Mouse (Mus musculus): ENCODE measurements around the gene Trip6. TPM values are rescaled to one million over a fixed set of nuclear protein-coding genes. Genes with fewer than 3 reads are reported as not detected.

Trip6 gene
- polyA plus RNA-seq, 1 experiment from 2014 or later = 155 TPM

- ChIA-PET CTCF (interaction anchor here (1.5 kb wide), 1 partner anchor 20 kb away, joined by 4 read pairs; no protein-coding TSS in a partner anchor), POLR2A (interaction anchor here (0.6 kb wide), 2 partner anchors 73 to 352 kb away, joined by 3 read pairs; partner anchors contain the start of gene Plod3)
- no peak for TF ChIP-seq CTCF (IDR thresholded peaks at IDR 0.05)
- no peaks in the 10 kb centered on the region for H3K27me3 ChIP-seq
- no peak for DNase-seq (ENCODE audit: low read depth, low spot score)
- no peak for ATAC-seq
- in situ Hi-C loops (cut with MboI; ENCODE audit: low pct_unique_long_range_greater_than_20kb) = loop anchor here (5.0 kb wide), 1 partner anchor 164 kb away; the partner anchor contains the start of gene Pop7
Observed at GRCm38 (mm10) chr5:137338663-137339289, 24.6 kb upstream of the Trip6 start.

- no peak for DNase-seq (ENCODE audit: low read depth, low spot score)
- ChIA-PET POLR2A (interaction anchor here (0.6 to 0.7 kb wide), 2 partner anchors 12 to 352 kb away, joined by 3 read pairs; partner anchors contain the start of gene Plod3), CTCF (interaction anchor here (1.5 kb wide), 1 partner anchor 20 kb away, joined by 4 read pairs; no protein-coding TSS in a partner anchor)
- no peak for TF ChIP-seq CTCF (IDR thresholded peaks at IDR 0.05)
- ATAC-seq = no peak
- in situ Hi-C loops (cut with MboI; ENCODE audit: low pct_unique_long_range_greater_than_20kb) = loop anchor here (5.0 kb wide), 1 partner anchor 164 kb away; the partner anchor contains the start of gene Pop7
- no peaks in the 10 kb centered on the region for H3K27me3 ChIP-seq
Observed at GRCm38 (mm10) chr5:137338256-137338655, 24.1 kb upstream of the Trip6 start.

- ChIA-PET CTCF (interaction anchor here (1.5 kb wide), 1 partner anchor 18 kb away, joined by 4 read pairs; no protein-coding TSS in a partner anchor), POLR2A (interaction anchor here (0.6 to 1.0 kb wide), 2 partner anchors 41 to 43 kb away, joined by 3 to 6 read pairs; partner anchors contain the start of gene Ufsp1)
- in situ Hi-C loops (cut with MboI; ENCODE audit: low pct_unique_long_range_greater_than_20kb) = loop anchor here (5.0 kb wide), 1 partner anchor 165 kb away; the partner anchor contains the start of gene Pop7
- TF ChIP-seq CTCF (IDR thresholded peaks at IDR 0.05) = no peak
- DNase-seq (ENCODE audit: low read depth, low spot score) = no peak
- H3K27me3 ChIP-seq = no peaks in the 10 kb centered on the region
- no peak for ATAC-seq
Observed at GRCm38 (mm10) chr5:137337190-137337589, 23.0 kb upstream of the Trip6 start.

GRCm38 (mm10) chr5:137335066-137335465 is 20.9 kb upstream of the Trip6 start:
- no peak for DNase-seq (ENCODE audit: low read depth, low spot score)
- POLR2A ChIA-PET = interaction anchor here (0.5 to 1.9 kb wide), 3 partner anchors 15 to 167 kb away, joined by 3 to 5 read pairs (median 4); partner anchors contain the start of genes Ephb4 and Pop7
- ATAC-seq = no peak
- CTCF ChIA-PET = interaction anchor here (1.3 to 2.3 kb wide), 3 partner anchors 9 to 166 kb away, joined by 3 to 12 read pairs (median 9); partner anchors contain the start of gene Pop7
- TF ChIP-seq CTCF (IDR thresholded peaks at IDR 0.05) = no peak
- in situ Hi-C loops (cut with MboI; ENCODE audit: low pct_unique_long_range_greater_than_20kb) = loop anchor here (5.0 kb wide), 1 partner anchor 167 kb away; the partner anchor contains the start of gene Pop7
- H3K27me3 ChIP-seq = no peaks in the 10 kb centered on the region

- H3K27me3 ChIP-seq = no peaks in the 10 kb centered on the region
- ATAC-seq (no peak), DNase-seq (ENCODE audit: low read depth, low spot score) (no peak)
- no peak for TF ChIP-seq CTCF (IDR thresholded peaks at IDR 0.05)
- POLR2A ChIA-PET = interaction anchor here (0.9 to 1.9 kb wide), 3 partner anchors 16 to 168 kb away, joined by 4 to 5 read pairs (median 4); partner anchors contain the start of genes Ephb4 and Pop7
- CTCF ChIA-PET = interaction anchor here (0.7 to 2.3 kb wide), 16 partner anchors 10 to 167 kb away, joined by 3 to 12 read pairs (median 4); partner anchors contain the start of gene Pop7
- in situ Hi-C loops (cut with MboI; ENCODE audit: low pct_unique_long_range_greater_than_20kb) = loop anchor here (5.0 kb wide), 1 partner anchor 123 kb away; no protein-coding TSS in a partner anchor
Observed at GRCm38 (mm10) chr5:137334317-137334716, 20.1 kb upstream of the Trip6 start.

GRCm38 (mm10) chr5:137333512-137334174 is 19.4 kb upstream of the Trip6 start, which contains the start of gene Slc12a9:
TSS of gene Slc12a9 (minus strand) at chr5:137333597.
- ATAC-seq (peak; percentile 90), DNase-seq (ENCODE audit: low read depth, low spot score) (peak; percentile 76)
- in situ Hi-C loops (cut with MboI; ENCODE audit: low pct_unique_long_range_greater_than_20kb) = loop anchor here (5.0 kb wide), 1 partner anchor 124 kb away; no protein-coding TSS in a partner anchor
- TF ChIP-seq CTCF (IDR thresholded peaks at IDR 0.05) = no peak
- ChIA-PET POLR2A (interaction anchor here (0.9 to 2.2 kb wide), 4 partner anchors 17 to 168 kb away, joined by 4 to 6 read pairs (median 4); partner anchors contain the start of genes Ephb4 and Pop7), CTCF (interaction anchor here (0.7 to 2.3 kb wide), 19 partner anchors 10 to 168 kb away, joined by 3 to 12 read pairs (median 4); partner anchors contain the start of genes Pop7, Srrt and Trip6)
- no peaks in the 10 kb centered on the region for H3K27me3 ChIP-seq

- CTCF ChIA-PET = interaction anchor here (0.7 to 2.0 kb wide), 13 partner anchors 11 to 135 kb away, joined by 3 to 12 read pairs (median 4); partner anchors contain the start of genes Srrt and Trip6
- TF ChIP-seq CTCF (IDR thresholded peaks at IDR 0.05) = no peak
- DNase-seq (ENCODE audit: low read depth, low spot score) (no peak), ATAC-seq (no peak)
- POLR2A ChIA-PET = interaction anchor here (0.9 to 2.2 kb wide), 3 partner anchors 17 to 28 kb away, joined by 3 to 6 read pairs (median 4); partner anchors contain the start of gene Ephb4
- in situ Hi-C loops (cut with MboI; ENCODE audit: low pct_unique_long_range_greater_than_20kb) = loop anchor here (5.0 kb wide), 1 partner anchor 124 kb away; no protein-coding TSS in a partner anchor
- H3K27me3 ChIP-seq = no peaks in the 10 kb centered on the region
Observed at GRCm38 (mm10) chr5:137332857-137333511, 18.8 kb upstream of the Trip6 start.

GRCm38 (mm10) chr5:137330910-137331309 is 16.7 kb upstream of the Trip6 start:
- ATAC-seq = no peak
- no peaks in the 10 kb centered on the region for H3K27me3 ChIP-seq
- ChIA-PET CTCF (no interaction called here), POLR2A (no interaction called here)
- DNase-seq (ENCODE audit: low read depth, low spot score) = no peak
- in situ Hi-C loops (cut with MboI; ENCODE audit: low pct_unique_long_range_greater_than_20kb) = loop anchor here (5.0 kb wide), 1 partner anchor 126 kb away; no protein-coding TSS in a partner anchor
- TF ChIP-seq CTCF (IDR thresholded peaks at IDR 0.05) = no peak

GRCm38 (mm10) chr5:137320996-137321395 is 6.8 kb upstream of the Trip6 start:
- ATAC-seq (no peak), DNase-seq (ENCODE audit: low read depth, low spot score) (no peak)
- in situ Hi-C loops (cut with MboI; ENCODE audit: low pct_unique_long_range_greater_than_20kb) = no loop called here
- TF ChIP-seq CTCF (IDR thresholded peaks at IDR 0.05) = no peak
- POLR2A ChIA-PET = no interaction called here
- no peaks in the 10 kb centered on the region for H3K27me3 ChIP-seq
- CTCF ChIA-PET = no interaction called here

Measured in Patski (cell line).